In the genomic region with DNA sequence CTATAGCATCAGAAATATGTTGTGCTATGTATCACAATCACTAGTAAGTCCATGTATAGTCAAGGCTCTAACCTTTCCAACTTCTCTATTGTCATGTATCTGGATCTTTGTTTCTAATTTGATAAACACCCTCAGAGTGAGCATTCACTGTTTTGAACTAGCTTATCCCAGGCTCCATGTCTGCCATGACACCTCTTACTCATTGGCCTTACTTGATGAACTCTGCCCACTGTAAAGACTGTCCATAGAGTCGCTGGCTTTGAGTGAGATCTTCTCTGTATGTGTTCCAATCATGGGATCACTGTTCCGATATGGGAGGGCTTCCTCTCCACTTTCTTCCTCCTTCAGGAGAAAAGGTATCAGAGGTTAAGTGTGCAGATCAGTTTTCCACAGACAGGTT, we compare ENCODE assay signal across 30 mouse cellular contexts.
"Had no signal": no experiment of that assay in that cellular context is flagged by ENCODE, and none has a peak within 500 bp of the region (broad histone marks: within the 10 kb centered on the region; RNA-seq: fewer than 3 reads in every experiment).

No protein-coding gene starts in this region.

- DNase-seq: heart, postnatal 10 days; heart, postnatal 14 days; heart, postnatal 36 days; heart, postnatal 4 days; kidney, adult 11 months; kidney, adult 18-20 months; kidney, adult 2 months; kidney, adult 8-10 months; kidney, adult 9 months; kidney, postnatal 10 days; kidney, postnatal 14 days; kidney, postnatal 25 days; kidney, postnatal 36 days; kidney, postnatal 4 days; layer of hippocampus, adult 9-11 months; layer of hippocampus, postnatal 36 days had no signal

- H3K27ac ChIP-seq: heart, embryonic 13.5 days; heart, embryonic 15.5 days; hindbrain, embryonic 10.5 days; hindbrain, embryonic 12.5 days; hindbrain, embryonic 13.5 days; hindbrain, embryonic 14.5 days; hindbrain, embryonic 15.5 days; hindbrain, postnatal 0 days; intestine, embryonic 15.5 days; kidney, embryonic 15.5 days; kidney, postnatal 0 days; layer of hippocampus, adult 2 months; left cerebral cortex, adult 2 months had no signal

- H3K4me3 ChIP-seq: heart, embryonic 12.5 days; heart, embryonic 13.5 days; heart, embryonic 15.5 days; hindbrain, embryonic 10.5 days; hindbrain, embryonic 12.5 days; hindbrain, embryonic 13.5 days; hindbrain, embryonic 15.5 days; intestine, embryonic 15.5 days; kidney, embryonic 15.5 days; layer of hippocampus, adult 2 months; left cerebral cortex, adult 2 months had no signal

- H3K9me3 ChIP-seq: heart, embryonic 12.5 days; heart, embryonic 13.5 days; heart, embryonic 15.5 days; hindbrain, embryonic 10.5 days; hindbrain, embryonic 12.5 days; hindbrain, embryonic 13.5 days; hindbrain, embryonic 15.5 days; intestine, embryonic 15.5 days; kidney, embryonic 15.5 days had no signal

- H3K4me1 ChIP-seq: hindbrain, embryonic 10.5 days; hindbrain, embryonic 12.5 days; hindbrain, embryonic 13.5 days; hindbrain, embryonic 15.5 days; intestine, embryonic 15.5 days had no signal

- H3K27me3 ChIP-seq: heart, embryonic 12.5 days; heart, embryonic 13.5 days; heart, embryonic 15.5 days; hindbrain, embryonic 12.5 days; hindbrain, embryonic 13.5 days; hindbrain, embryonic 15.5 days; intestine, embryonic 15.5 days; kidney, embryonic 15.5 days had no signal

- H3K9ac ChIP-seq: heart, embryonic 12.5 days; heart, embryonic 13.5 days; heart, embryonic 15.5 days; hindbrain, embryonic 12.5 days; hindbrain, embryonic 13.5 days; hindbrain, embryonic 14.5 days; hindbrain, embryonic 15.5 days; intestine, embryonic 15.5 days; kidney, embryonic 15.5 days had no signal

- H3K36me3 ChIP-seq: heart, embryonic 12.5 days; heart, embryonic 13.5 days; heart, embryonic 15.5 days; hindbrain, embryonic 10.5 days; hindbrain, embryonic 12.5 days; hindbrain, embryonic 13.5 days; hindbrain, embryonic 15.5 days; intestine, embryonic 15.5 days; kidney, embryonic 15.5 days had no signal
